Mouse (Mus musculus): ENCODE measurements around the gene Atrnl1. TPM values are rescaled to one million over a fixed set of nuclear protein-coding genes. Genes with fewer than 3 reads are reported as not detected.

Gene Atrnl1
- total RNA-seq, 1 experiment = 6.7 TPM

DNA sequence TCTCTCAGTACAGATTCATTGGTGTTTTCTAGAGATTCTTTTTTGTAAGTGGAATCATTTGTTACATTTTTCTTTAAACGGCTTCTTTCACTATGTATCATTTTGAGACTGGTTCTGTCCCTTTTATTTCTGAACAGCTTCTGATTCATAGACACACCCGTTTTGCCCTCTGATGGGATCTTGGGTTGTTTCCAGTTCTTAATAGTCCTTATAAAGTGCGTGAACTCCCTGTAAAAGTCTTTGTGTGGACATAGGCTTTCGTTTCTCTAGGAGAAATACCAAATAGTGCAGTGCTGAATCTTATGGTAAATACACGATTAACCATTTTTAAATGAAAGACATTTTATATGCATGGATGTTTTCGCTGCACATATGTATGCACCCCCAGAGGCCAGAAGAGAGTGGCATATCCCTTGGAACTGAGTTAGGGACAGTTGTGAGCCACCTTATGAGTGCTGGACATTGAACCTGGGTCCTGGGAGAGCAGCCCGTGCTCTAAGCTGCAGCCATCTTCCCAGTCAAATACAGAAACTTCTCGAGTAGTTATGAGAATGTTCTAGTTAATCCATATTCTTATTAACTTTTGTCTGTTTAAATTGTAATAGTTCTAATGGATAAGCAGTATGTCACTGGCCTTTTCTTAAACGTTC lies 5.3 kb downstream of the Atrnl1 start:
- Histone ChIP-seq H3K4me1 (ENCODE audit: control insufficient read depth in 2 of 2, insufficient read depth in 2 of 2, low read length in 2 of 2, poor library complexity in 1 of 2) (peaks cover 0 to 2% of the 10 kb centered on the region in 2 experiments; a peak in 1 of 4 replicates), H3K36me3 (ENCODE audit: control insufficient read depth, insufficient read depth, low read length, poor library complexity, severe bottlenecking) (no peaks in the 10 kb centered on the region), H3K9me3 (ENCODE audit: control insufficient read depth, insufficient read depth, low read depth, low read length) (no peaks in the 10 kb centered on the region), H3K27ac (ENCODE audit: insufficient read depth, low read depth, low read length, poor library complexity, severe bottlenecking) (no peak overlapping the region), H3K4me3 (ENCODE audit: insufficient read depth in 1 of 2, low read depth in 1 of 2, low read length in 2 of 2, poor library complexity in 1 of 2, severe bottlenecking in 1 of 2) (no peak overlapping the region), H3K9ac (ENCODE audit: insufficient read depth, low read depth, low read length, poor library complexity, severe bottlenecking) (no peak overlapping the region)
- TF ChIP-seq CHD2 (IDR thresholded peaks at IDR 0.05; ENCODE audit: low read depth, low read length) = no peak
- TF ChIP-seq HCFC1 (IDR thresholded peaks at IDR 0.05; ENCODE audit: borderline replicate concordance, insufficient read depth, low read length) = no peak
- no peak for TF ChIP-seq MAFK (IDR thresholded peaks at IDR 0.05; ENCODE audit: insufficient read depth, low read depth, low read length)
- no peak for TF ChIP-seq ZC3H11A (IDR thresholded peaks at IDR 0.05; ENCODE audit: borderline replicate concordance, low read depth, low read length)
- no peak for TF ChIP-seq ZNF384 (IDR thresholded peaks at IDR 0.05; ENCODE audit: low read depth, low read length)
- DNase-seq (ENCODE audit: low read depth, low spot score) = no peak
- in situ Hi-C loops (cut with MboI; ENCODE audit: low sequenced_read_pairs in 2 of 2, unreplicated experiment in 2 of 2) = no loop called here

DNA sequence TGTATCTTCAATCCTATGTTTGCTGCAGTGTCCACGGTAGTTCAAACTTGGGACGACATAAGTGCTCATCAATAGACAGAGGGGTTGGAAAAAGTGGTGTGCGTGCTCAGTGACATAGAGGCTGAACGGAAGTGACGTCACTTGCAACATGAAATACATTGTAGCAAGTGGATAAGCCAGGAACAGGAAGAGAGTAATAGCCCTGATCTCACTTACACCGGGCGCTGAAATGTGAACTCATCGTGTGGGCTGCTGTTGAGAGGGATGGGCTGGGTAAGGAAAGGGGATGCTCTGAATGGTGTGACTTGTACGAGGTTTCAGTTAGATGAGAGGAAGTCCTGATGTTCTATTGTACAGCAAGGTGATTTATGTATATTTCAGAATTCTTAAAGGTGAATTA lies 8.3 kb downstream of the Atrnl1 start:
- Histone ChIP-seq H3K27ac (ENCODE audit: insufficient read depth, low read depth, low read length, poor library complexity, severe bottlenecking) (no peak overlapping the region), H3K36me3 (ENCODE audit: control insufficient read depth, insufficient read depth, low read length, poor library complexity, severe bottlenecking) (no peaks in the 10 kb centered on the region), H3K9ac (ENCODE audit: insufficient read depth, low read depth, low read length, poor library complexity, severe bottlenecking) (no peak overlapping the region), H3K4me3 (ENCODE audit: insufficient read depth in 1 of 2, low read depth in 1 of 2, low read length in 2 of 2, poor library complexity in 1 of 2, severe bottlenecking in 1 of 2) (no peak overlapping the region), H3K9me3 (ENCODE audit: control insufficient read depth, insufficient read depth, low read depth, low read length) (no peaks in the 10 kb centered on the region), H3K4me1 (ENCODE audit: control insufficient read depth in 2 of 2, insufficient read depth in 2 of 2, low read length in 2 of 2, poor library complexity in 1 of 2) (0 out of 4 replicates have a peak, but pooled peaks cover 0 to 2% of the 10 kb centered on the region in 2 experiments)
- TF ChIP-seq HCFC1 (IDR thresholded peaks at IDR 0.05; ENCODE audit: borderline replicate concordance, insufficient read depth, low read length) = no peak
- no peak for TF ChIP-seq MAFK (IDR thresholded peaks at IDR 0.05; ENCODE audit: insufficient read depth, low read depth, low read length)
- TF ChIP-seq ZNF384 (IDR thresholded peaks at IDR 0.05; ENCODE audit: low read depth, low read length) = no peak
- TF ChIP-seq CHD2 (IDR thresholded peaks at IDR 0.05; ENCODE audit: low read depth, low read length) = no peak
- TF ChIP-seq ZC3H11A (IDR thresholded peaks at IDR 0.05; ENCODE audit: borderline replicate concordance, low read depth, low read length) = no peak
- in situ Hi-C loops (cut with MboI; ENCODE audit: low sequenced_read_pairs in 2 of 2, unreplicated experiment in 2 of 2) = no loop called here
- DNase-seq (ENCODE audit: low read depth, low spot score) = no peak

DNA sequence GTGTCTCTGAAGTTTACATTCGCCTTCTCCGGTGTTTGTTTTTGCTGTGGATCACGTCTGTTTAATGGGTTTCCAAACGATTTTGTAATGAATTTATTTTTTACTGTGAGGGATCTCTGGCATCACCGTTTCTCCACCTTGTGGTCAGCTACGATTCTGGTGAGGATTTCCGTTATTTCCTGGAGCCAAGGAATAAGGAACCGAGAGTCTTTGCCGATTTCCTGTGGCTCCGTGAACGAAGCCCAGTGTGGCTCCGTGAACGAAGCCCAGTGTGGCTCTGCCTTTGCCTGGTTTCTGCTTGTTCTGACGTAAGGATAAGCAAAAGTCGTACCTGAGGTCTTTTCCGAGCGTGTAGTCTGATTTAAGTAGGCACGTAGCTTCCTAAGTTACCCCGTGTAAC lies 11.0 kb downstream of the Atrnl1 start:
- in situ Hi-C loops (cut with MboI; ENCODE audit: low sequenced_read_pairs in 2 of 2, unreplicated experiment in 2 of 2) = no loop called here
- H3K4me1 ChIP-seq (ENCODE audit: control insufficient read depth in 2 of 2, insufficient read depth in 2 of 2, low read length in 2 of 2, poor library complexity in 1 of 2) = 0 out of 4 replicates have a peak, but pooled peaks cover 0 to 2% of the 10 kb centered on the region in 2 experiments
- no peaks in the 10 kb centered on the region for H3K36me3 ChIP-seq (ENCODE audit: control insufficient read depth, insufficient read depth, low read length, poor library complexity, severe bottlenecking)
- TF ChIP-seq CHD2 (IDR thresholded peaks at IDR 0.05; ENCODE audit: low read depth, low read length) = no peak
- no peak overlapping the region for H3K4me3 ChIP-seq (ENCODE audit: insufficient read depth in 1 of 2, low read depth in 1 of 2, low read length in 2 of 2, poor library complexity in 1 of 2, severe bottlenecking in 1 of 2)
- H3K9ac ChIP-seq (ENCODE audit: insufficient read depth, low read depth, low read length, poor library complexity, severe bottlenecking) = no peak overlapping the region
- H3K9me3 ChIP-seq (ENCODE audit: control insufficient read depth, insufficient read depth, low read depth, low read length) = no peaks in the 10 kb centered on the region
- H3K27ac ChIP-seq (ENCODE audit: insufficient read depth, low read depth, low read length, poor library complexity, severe bottlenecking) = no peak overlapping the region; the same call in 1 of the 2 replicates
- no peak for DNase-seq (ENCODE audit: low read depth, low spot score)

DNA sequence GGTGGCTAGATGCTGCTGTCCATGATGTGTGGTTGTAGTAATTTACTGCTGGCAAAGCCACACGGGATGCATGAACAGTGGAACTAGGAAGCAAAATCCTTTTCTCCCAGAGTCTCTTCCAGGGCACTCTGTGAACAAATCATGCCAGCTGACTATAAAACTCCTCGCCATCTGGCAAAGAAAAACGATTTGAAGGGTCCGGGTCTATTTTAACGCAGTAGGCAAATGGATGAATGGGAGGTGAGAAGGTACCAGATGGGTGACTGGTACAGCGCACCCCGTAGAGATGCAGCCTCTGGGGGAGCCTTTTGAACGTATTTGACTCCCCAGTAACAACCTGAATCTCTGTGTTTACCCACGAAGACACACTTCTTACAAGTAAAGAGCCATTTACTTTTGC lies 14.9 kb downstream of the Atrnl1 start:
- no peak for DNase-seq (ENCODE audit: low read depth, low spot score)
- Histone ChIP-seq H3K36me3 (ENCODE audit: control insufficient read depth, insufficient read depth, low read length, poor library complexity, severe bottlenecking) (no peaks in the 10 kb centered on the region), H3K9me3 (ENCODE audit: control insufficient read depth, insufficient read depth, low read depth, low read length) (no peaks in the 10 kb centered on the region), H3K4me1 (ENCODE audit: control insufficient read depth in 2 of 2, insufficient read depth in 2 of 2, low read length in 2 of 2, poor library complexity in 1 of 2) (no peaks in the 10 kb centered on the region; a peak in 1 of 4 replicates), H3K9ac (ENCODE audit: insufficient read depth, low read depth, low read length, poor library complexity, severe bottlenecking) (no peak overlapping the region), H3K27ac (ENCODE audit: insufficient read depth, low read depth, low read length, poor library complexity, severe bottlenecking) (no peak overlapping the region), H3K4me3 (ENCODE audit: insufficient read depth in 1 of 2, low read depth in 1 of 2, low read length in 2 of 2, poor library complexity in 1 of 2, severe bottlenecking in 1 of 2) (no peak overlapping the region)
- no peak for TF ChIP-seq ZC3H11A (IDR thresholded peaks at IDR 0.05; ENCODE audit: borderline replicate concordance, low read depth, low read length)
- no peak for TF ChIP-seq MAFK (IDR thresholded peaks at IDR 0.05; ENCODE audit: insufficient read depth, low read depth, low read length)
- TF ChIP-seq CHD2 (IDR thresholded peaks at IDR 0.05; ENCODE audit: low read depth, low read length) = no peak
- TF ChIP-seq ZNF384 (IDR thresholded peaks at IDR 0.05; ENCODE audit: low read depth, low read length) = no peak
- no peak for TF ChIP-seq HCFC1 (IDR thresholded peaks at IDR 0.05; ENCODE audit: borderline replicate concordance, insufficient read depth, low read length)
- in situ Hi-C loops (cut with MboI; ENCODE audit: low sequenced_read_pairs in 2 of 2, unreplicated experiment in 2 of 2) = loop anchor here (25.0 kb wide), 1 partner anchor 463 kb away; no protein-coding TSS in a partner anchor
